8 mouse cellular contexts compared by ENCODE assay signal in genomic region chr8:84665385-84665893, GRCm38 (mm10). TPM values are rescaled to one million over a fixed set of nuclear protein-coding genes. Genes with fewer than 3 reads are reported as not detected.
DNase-seq lines count a peak whose midpoint lies in the region; ATAC-seq and TF ChIP-seq lines count a peak whose summit lies in the region.

No protein-coding gene starts in this region.

- H3K36me3 ChIP-seq in kidney, postnatal 0 days (ENCODE audit: insufficient read depth, low read length), result 0 out of 2 replicates have a peak, but pooled peaks cover 3% of the 10 kb centered on the region
- H3K36me3 ChIP-seq in hindbrain, embryonic 15.5 days, result 0 out of 2 replicates have a peak, but pooled peaks cover 5% of the 10 kb centered on the region
- H3K36me3 ChIP-seq in midbrain, postnatal 0 days (ENCODE audit: insufficient read depth, low read length), result peaks cover 8% of the 10 kb centered on the region; the same call in 1 of the 2 replicates

- ATAC-seq in kidney, postnatal 0 days (replicated peaks; ENCODE audit: low FRiP score, low read depth), result no peak
- ATAC-seq in hindbrain, embryonic 15.5 days (ENCODE audit: low FRiP score, low read depth), result peak; percentile 4
- ATAC-seq in midbrain, postnatal 0 days (ENCODE audit: low FRiP score), result 0 out of 2 replicates have a peak, but pooled peaks have one; percentile 1

- TF ChIP-seq CTCF in kidney, postnatal 0 days (IDR thresholded peaks at IDR 0.05; ENCODE audit: low read depth), result peak; percentile 29; the same call in 1 of the 2 replicates
- TF ChIP-seq CTCF in midbrain, postnatal 0 days (IDR thresholded peaks at IDR 0.05), result peak; percentile 44; the same call in 1 of the 2 replicates

- peak overlapping the region; percentile 92 for H3K27ac ChIP-seq in kidney, postnatal 0 days
- peak overlapping the region; percentile 43; the same call in 1 of the 2 replicates for H3K27ac ChIP-seq in brown adipose tissue, adult 24 weeks (replicated peaks; ENCODE audit: low read depth, low read length)
- H3K27ac ChIP-seq in hindbrain, embryonic 15.5 days (replicated peaks), result peak overlapping the region; percentile 89
- peak overlapping the region; percentile 86 for H3K27ac ChIP-seq in midbrain, postnatal 0 days (ENCODE audit: low read depth, low read length)

- H3K9ac ChIP-seq in kidney, postnatal 0 days (ENCODE audit: low read depth, low read length), result peak overlapping the region; percentile 74
- H3K9ac ChIP-seq in hindbrain, embryonic 15.5 days, result peak overlapping the region; percentile 54
- peak overlapping the region; percentile 70 for H3K9ac ChIP-seq in midbrain, postnatal 0 days (replicated peaks; ENCODE audit: low read length, poor library complexity, severe bottlenecking)

- H3K4me1 ChIP-seq in kidney, postnatal 0 days (replicated peaks; ENCODE audit: insufficient read depth, low read length), result peaks cover 16% of the 10 kb centered on the region
- no peaks in the 10 kb centered on the region; the same call in 1 of the 2 replicates for H3K4me1 ChIP-seq in brown adipose tissue, adult 24 weeks (ENCODE audit: control insufficient read depth, insufficient read depth, insufficient read length, low read length)
- peaks cover 42% of the 10 kb centered on the region for H3K4me1 ChIP-seq in hindbrain, embryonic 15.5 days (replicated peaks)
- H3K4me1 ChIP-seq in midbrain, postnatal 0 days (ENCODE audit: insufficient read depth, low read length), result peaks cover 4% of the 10 kb centered on the region; the same call in 1 of the 2 replicates

- H3K4me3 ChIP-seq in kidney, postnatal 0 days (replicated peaks; ENCODE audit: low read depth, low read length), result peak overlapping the region; percentile 86
- H3K4me3 ChIP-seq in brown adipose tissue, adult 24 weeks (ENCODE audit: insufficient read depth, low read depth, low read length), result peak overlapping the region; percentile 83
- peak overlapping the region; percentile 59 for H3K4me3 ChIP-seq in hindbrain, embryonic 15.5 days
- H3K4me3 ChIP-seq in midbrain, postnatal 0 days (ENCODE audit: low read depth, low read length), result peak overlapping the region; percentile 58

- DNase-seq in kidney, postnatal 0 days (ENCODE audit: low spot score), result peak; percentile 62
- no peak for DNase-seq in kidney, adult 9 months
- no peak for DNase-seq in midbrain, postnatal 0 days (ENCODE audit: low spot score)
- DNase-seq in adrenal gland, adult 2 months, result no peak
- DNase-seq in kidney, postnatal 36 days, result no peak
- DNase-seq in urinary bladder, postnatal 10 days (ENCODE audit: low spot score), result no peak

- no peaks in the 10 kb centered on the region for H3K9me3 ChIP-seq in kidney, postnatal 0 days (replicated peaks; ENCODE audit: low read length)
- H3K9me3 ChIP-seq in hindbrain, embryonic 15.5 days, result no peaks in the 10 kb centered on the region
- no peaks in the 10 kb centered on the region for H3K9me3 ChIP-seq in midbrain, postnatal 0 days (ENCODE audit: low read length)

- 2% methylated on average over 14 of the region's 14 CpGs for WGBS in kidney, postnatal 0 days
- 3% methylated on average over 14 of the region's 14 CpGs for WGBS in hindbrain, embryonic 15.5 days
- 2% methylated on average over 14 of the region's 14 CpGs for WGBS in midbrain, postnatal 0 days

- no peaks in the 10 kb centered on the region for H3K27me3 ChIP-seq in kidney, postnatal 0 days (ENCODE audit: insufficient read depth, low read length)
- H3K27me3 ChIP-seq in hindbrain, embryonic 15.5 days, result no peaks in the 10 kb centered on the region
- H3K27me3 ChIP-seq in midbrain, postnatal 0 days (ENCODE audit: insufficient read depth, low read length), result no peaks in the 10 kb centered on the region

- H3K4me2 ChIP-seq in kidney, postnatal 0 days (ENCODE audit: low read length), result peak overlapping the region; percentile 80
- H3K4me2 ChIP-seq in hindbrain, embryonic 15.5 days, result peak overlapping the region; percentile 56
- H3K4me2 ChIP-seq in midbrain, postnatal 0 days (ENCODE audit: low read depth, low read length, poor library complexity, severe bottlenecking), result peak overlapping the region; percentile 73

RNA-seq across cellular contexts. Expression of gene Ier2, which starts 2.8 kb away (rescaled TPM):
- 77.4 and 83.8 TPM in 2 replicates for polyA plus RNA-seq in kidney, postnatal 0 days (2015; fragmentation: Nextera tagmentation; extraction: Ambion mirVana)
- polyA plus RNA-seq in brown adipose tissue, adult 24 weeks (2012; ENCODE audit: insufficient read depth, insufficient read length, missing spikeins), result 17.2 and 62.3 TPM in 2 replicates
- 18.8 and 24.5 TPM in 2 replicates for polyA plus RNA-seq in hindbrain, embryonic 15.5 days (2015; fragmentation: Nextera tagmentation; extraction: Ambion mirVana)
- 3.9 and 4.3 TPM in 2 replicates for total RNA-seq in midbrain, postnatal 0 days (2014; rRNA removed)
- polyA plus RNA-seq in midbrain, postnatal 0 days (2015; fragmentation: Nextera tagmentation; extraction: Ambion mirVana), result 12.8 and 14.7 TPM in 2 replicates
- 10 to 100 TPM; 24.9 to 34.8 TPM for total RNA-seq in adrenal gland, adult 2 months (2021)
- polyA plus RNA-seq in adrenal gland, adult 2 months (2012; rRNA removed), result 13.7 and 27.0 TPM in 2 replicates

RNA-seq across cellular contexts. Expression of gene Trmt1, which starts 20.7 kb away (rescaled TPM):
- polyA plus RNA-seq in kidney, postnatal 0 days (2015; fragmentation: Nextera tagmentation; extraction: Ambion mirVana), result 55.3 and 56.1 TPM in 2 replicates
- 25.1 and 33.4 TPM in 2 replicates for polyA plus RNA-seq in brown adipose tissue, adult 24 weeks (2012; ENCODE audit: insufficient read depth, insufficient read length, missing spikeins)
- polyA plus RNA-seq in hindbrain, embryonic 15.5 days (2015; fragmentation: Nextera tagmentation; extraction: Ambion mirVana), result 62.5 and 65.9 TPM in 2 replicates
- 88.5 and 99.5 TPM in 2 replicates for total RNA-seq in midbrain, postnatal 0 days (2014; rRNA removed)
- 74.2 and 75.0 TPM in 2 replicates for polyA plus RNA-seq in midbrain, postnatal 0 days (2015; fragmentation: Nextera tagmentation; extraction: Ambion mirVana)
- 10 to 100 TPM; 57.0 to 68.5 TPM for total RNA-seq in adrenal gland, adult 2 months (2021)
- 150 and 160 TPM in 2 replicates for polyA plus RNA-seq in adrenal gland, adult 2 months (2012; rRNA removed)

RNA-seq across cellular contexts. Expression of gene Nacc1, which starts 22.2 kb away (rescaled TPM):
- 15.9 and 16.1 TPM in 2 replicates for polyA plus RNA-seq in kidney, postnatal 0 days (2015; fragmentation: Nextera tagmentation; extraction: Ambion mirVana)
- 19.0 and 22.9 TPM in 2 replicates for polyA plus RNA-seq in brown adipose tissue, adult 24 weeks (2012; ENCODE audit: insufficient read depth, insufficient read length, missing spikeins)
- 13.6 and 16.1 TPM in 2 replicates for polyA plus RNA-seq in hindbrain, embryonic 15.5 days (2015; fragmentation: Nextera tagmentation; extraction: Ambion mirVana)
- total RNA-seq in midbrain, postnatal 0 days (2014; rRNA removed), result 87.2 and 102 TPM in 2 replicates
- 13.7 and 13.8 TPM in 2 replicates for polyA plus RNA-seq in midbrain, postnatal 0 days (2015; fragmentation: Nextera tagmentation; extraction: Ambion mirVana)
- 10 to 100 TPM; 78.4 to 80.7 TPM for total RNA-seq in adrenal gland, adult 2 months (2021)
- 98.7 and 120 TPM in 2 replicates for polyA plus RNA-seq in adrenal gland, adult 2 months (2012; rRNA removed)

RNA-seq across cellular contexts. Expression of gene Lyl1, which starts 35.8 kb away (rescaled TPM):
- polyA plus RNA-seq in kidney, postnatal 0 days (2015; fragmentation: Nextera tagmentation; extraction: Ambion mirVana), result 6.1 and 6.4 TPM in 2 replicates
- 2.9 and 3.1 TPM in 2 replicates for polyA plus RNA-seq in brown adipose tissue, adult 24 weeks (2012; ENCODE audit: insufficient read depth, insufficient read length, missing spikeins)
- polyA plus RNA-seq in hindbrain, embryonic 15.5 days (2015; fragmentation: Nextera tagmentation; extraction: Ambion mirVana), result 3.1 and 3.6 TPM in 2 replicates
- 4.6 and 4.8 TPM in 2 replicates for total RNA-seq in midbrain, postnatal 0 days (2014; rRNA removed)
- 2.0 and 2.8 TPM in 2 replicates for polyA plus RNA-seq in midbrain, postnatal 0 days (2015; fragmentation: Nextera tagmentation; extraction: Ambion mirVana)
- 1 to 10 TPM; 2.7 to 4.4 TPM for total RNA-seq in adrenal gland, adult 2 months (2021)
- polyA plus RNA-seq in adrenal gland, adult 2 months (2012; rRNA removed), result 8.2 and 10.9 TPM in 2 replicates

RNA-seq across cellular contexts. Expression of gene G430095P16Rik, which starts 57.4 kb away (rescaled TPM):
- polyA plus RNA-seq in kidney, postnatal 0 days (2015; fragmentation: Nextera tagmentation; extraction: Ambion mirVana), result 1.9 and 2.5 TPM in 2 replicates
- 1.9 TPM in 1 of 2 replicates, not detected in the other for polyA plus RNA-seq in brown adipose tissue, adult 24 weeks (2012; ENCODE audit: insufficient read depth, insufficient read length, missing spikeins)
- 1.2 and 1.7 TPM in 2 replicates for polyA plus RNA-seq in hindbrain, embryonic 15.5 days (2015; fragmentation: Nextera tagmentation; extraction: Ambion mirVana)
- not detected in 2 replicates for total RNA-seq in midbrain, postnatal 0 days (2014; rRNA removed)
- 0.39 and 0.71 TPM in 2 replicates for polyA plus RNA-seq in midbrain, postnatal 0 days (2015; fragmentation: Nextera tagmentation; extraction: Ambion mirVana)
- total RNA-seq in adrenal gland, adult 2 months (2021), result under 1 TPM in 1 of 2 experiments, not detected in 1; 0.59 TPM
- 0.26 and 0.76 TPM in 2 replicates for polyA plus RNA-seq in adrenal gland, adult 2 months (2012; rRNA removed)
